8 mouse cellular contexts compared by ENCODE assay signal in the genomic region with DNA sequence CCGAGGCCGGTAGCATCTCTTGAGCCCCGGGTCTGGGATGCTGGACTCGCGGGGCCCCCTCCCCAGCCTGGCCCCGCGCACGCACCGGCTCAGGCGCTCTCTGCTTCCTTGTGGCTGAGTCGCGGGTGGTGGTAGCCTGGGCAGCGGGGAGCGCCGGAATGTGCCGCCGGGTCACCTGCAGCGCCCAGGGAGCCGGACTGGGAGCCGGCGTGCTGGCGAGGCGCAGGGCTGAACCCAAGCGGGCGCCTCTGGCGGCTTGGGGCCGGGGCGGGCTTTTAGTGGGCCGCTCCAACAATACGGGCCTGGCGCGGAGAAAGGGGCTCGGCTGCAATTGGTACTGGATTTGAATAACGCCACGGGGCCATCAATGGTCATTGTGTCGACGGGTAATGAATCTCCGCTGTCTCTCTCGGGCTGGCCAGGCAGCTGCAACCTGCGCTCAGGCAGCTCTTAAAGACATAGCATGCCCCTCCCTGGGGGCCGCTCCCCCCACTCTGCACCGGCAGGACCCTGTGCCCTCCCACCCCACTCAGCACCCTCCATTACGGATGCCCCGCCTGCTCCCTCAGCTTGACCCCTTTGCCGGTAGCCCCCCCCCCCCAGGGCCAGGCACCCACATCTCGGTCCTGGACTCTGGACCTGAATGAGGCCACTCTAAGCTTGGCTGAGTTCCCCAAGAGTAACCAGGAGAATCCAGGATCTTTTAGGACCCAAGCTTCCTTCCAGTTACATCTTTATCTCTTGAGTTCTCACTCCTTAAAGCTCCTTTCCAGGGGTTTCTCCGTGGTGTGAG. TPM values are rescaled to one million over a fixed set of nuclear protein-coding genes. Genes with fewer than 3 reads are reported as not detected.
DNase-seq lines count a peak whose midpoint lies in the region; ATAC-seq lines count a peak whose summit lies in the region.

No protein-coding gene starts in this region.

- H3K36me3 ChIP-seq in kidney, embryonic 15.5 days: peaks cover 34% of the 10 kb centered on the region
- H3K36me3 ChIP-seq in intestine, embryonic 15.5 days: peaks cover 21% of the 10 kb centered on the region
- H3K36me3 ChIP-seq in midbrain, embryonic 16.5 days (ENCODE audit: control insufficient read depth, insufficient read depth, low read length): peaks cover 3% of the 10 kb centered on the region; the same call in 1 of the 2 replicates

- no peak for DNase-seq in kidney, adult 9 months
- DNase-seq in embryo, embryonic 11.5 days (ENCODE audit: low read depth, low spot score): peak; percentile 46
- DNase-seq in urinary bladder, postnatal 14 days (ENCODE audit: low spot score): no peak

- H3K4me2 ChIP-seq in kidney, embryonic 15.5 days: peak overlapping the region; percentile 65
- H3K4me2 ChIP-seq in intestine, embryonic 15.5 days (replicated peaks): peak overlapping the region; percentile 58
- peak overlapping the region; percentile 65 for H3K4me2 ChIP-seq in midbrain, embryonic 16.5 days (ENCODE audit: low read length)

- ATAC-seq in kidney, embryonic 15.5 days (replicated peaks; ENCODE audit: low FRiP score): peak; percentile 36; the same call in 1 of the 2 replicates
- peak; percentile 52 for ATAC-seq in intestine, embryonic 15.5 days
- ATAC-seq in midbrain, embryonic 16.5 days: peak; percentile 71
- no peak for ATAC-seq in megakaryocyte-erythroid progenitor cell, adult 5-6 weeks (replicated peaks; ENCODE audit: low FRiP score, low TSS enrichment, poor library complexity, severe bottlenecking)
- no peak for ATAC-seq in CD4-positive, CD25-positive, alpha-beta regulatory T cell, adult 4 months

- peak overlapping the region; percentile 41 for H3K4me3 ChIP-seq in kidney, embryonic 15.5 days (replicated peaks)
- H3K4me3 ChIP-seq in intestine, embryonic 15.5 days (replicated peaks): peak overlapping the region; percentile 20
- peak overlapping the region; percentile 51 for H3K4me3 ChIP-seq in midbrain, embryonic 16.5 days (ENCODE audit: low read depth, low read length)

- H3K4me1 ChIP-seq in kidney, embryonic 15.5 days: peaks cover 18% of the 10 kb centered on the region
- H3K4me1 ChIP-seq in intestine, embryonic 15.5 days (replicated peaks): peaks cover 10% of the 10 kb centered on the region
- peaks cover 22% of the 10 kb centered on the region; the same call in 1 of the 2 replicates for H3K4me1 ChIP-seq in midbrain, embryonic 16.5 days (ENCODE audit: control insufficient read depth, insufficient read depth, low read length)

- WGBS in kidney, embryonic 15.5 days: 4% methylated on average over 47 of the region's 47 CpGs
- WGBS in intestine, embryonic 15.5 days: 12% methylated on average over 47 of the region's 47 CpGs
- 2% methylated on average over 44 of the region's 47 CpGs for WGBS in midbrain, embryonic 16.5 days

- no peak overlapping the region for H3K27ac ChIP-seq in kidney, embryonic 15.5 days
- H3K27ac ChIP-seq in intestine, embryonic 15.5 days: no peak overlapping the region
- peak overlapping the region; percentile 77 for H3K27ac ChIP-seq in midbrain, embryonic 16.5 days (ENCODE audit: low read length)

- H3K9me3 ChIP-seq in kidney, embryonic 15.5 days (replicated peaks): no peaks in the 10 kb centered on the region
- H3K9me3 ChIP-seq in intestine, embryonic 15.5 days: no peaks in the 10 kb centered on the region
- H3K9me3 ChIP-seq in midbrain, embryonic 16.5 days (replicated peaks; ENCODE audit: control insufficient read depth, low read length, poor library complexity, severe bottlenecking): no peaks in the 10 kb centered on the region

- peaks cover 66% of the 10 kb centered on the region for H3K27me3 ChIP-seq in kidney, embryonic 15.5 days
- H3K27me3 ChIP-seq in intestine, embryonic 15.5 days (replicated peaks): peaks cover 44% of the 10 kb centered on the region
- H3K27me3 ChIP-seq in midbrain, embryonic 16.5 days (ENCODE audit: control insufficient read depth, insufficient read depth, low read depth, low read length): no peaks in the 10 kb centered on the region; the same call in 1 of the 2 replicates

- H3K9ac ChIP-seq in kidney, embryonic 15.5 days: peak overlapping the region; percentile 38
- H3K9ac ChIP-seq in intestine, embryonic 15.5 days: peak overlapping the region; percentile 34
- peak overlapping the region; percentile 78 for H3K9ac ChIP-seq in midbrain, embryonic 16.5 days (ENCODE audit: low read depth, low read length)

RNA-seq across cellular contexts. Expression of gene Cercam, which starts 22.7 kb away (rescaled TPM):
- polyA plus RNA-seq in kidney, embryonic 15.5 days (2015; fragmentation: Nextera tagmentation; extraction: Ambion mirVana): 19.4 and 21.5 TPM in 2 replicates
- 23.7 and 24.2 TPM in 2 replicates for polyA plus RNA-seq in intestine, embryonic 15.5 days (2015; fragmentation: Nextera tagmentation; extraction: Ambion mirVana)
- polyA plus RNA-seq in midbrain, embryonic 16.5 days (2015; fragmentation: Nextera tagmentation; extraction: Ambion mirVana): 15.1 and 21.2 TPM in 2 replicates
- 46.4 and 54.8 TPM in 2 replicates for total RNA-seq in megakaryocyte-erythroid progenitor cell, adult 5-6 weeks (2014; fragmentation: Nextera tagmentation)
- 13.8 and 22.0 TPM in 2 replicates for total RNA-seq in megakaryocyte-erythroid progenitor cell, adult 5-6 weeks (2017)
- polyA plus RNA-seq in CD4-positive, CD25-positive, alpha-beta regulatory T cell, adult 4 months (2017; shearing (Covaris generic)): under 1 TPM; 0.20 to 0.87 TPM

RNA-seq across cellular contexts. Expression of gene Urm1, which starts 26.4 kb away (rescaled TPM):
- polyA plus RNA-seq in kidney, embryonic 15.5 days (2015; fragmentation: Nextera tagmentation; extraction: Ambion mirVana): 30.0 and 30.1 TPM in 2 replicates
- 23.8 and 26.4 TPM in 2 replicates for polyA plus RNA-seq in intestine, embryonic 15.5 days (2015; fragmentation: Nextera tagmentation; extraction: Ambion mirVana)
- 21.8 and 29.9 TPM in 2 replicates for polyA plus RNA-seq in midbrain, embryonic 16.5 days (2015; fragmentation: Nextera tagmentation; extraction: Ambion mirVana)
- 14.4 and 32.5 TPM in 2 replicates for total RNA-seq in megakaryocyte-erythroid progenitor cell, adult 5-6 weeks (2014; fragmentation: Nextera tagmentation)
- 15.8 and 24.9 TPM in 2 replicates for total RNA-seq in megakaryocyte-erythroid progenitor cell, adult 5-6 weeks (2017)
- polyA plus RNA-seq in CD4-positive, CD25-positive, alpha-beta regulatory T cell, adult 4 months (2017; shearing (Covaris generic)): 10 to 100 TPM; 21.1 to 25.3 TPM

RNA-seq across cellular contexts. Expression of gene Odf2, which starts 42.8 kb away (rescaled TPM):
- polyA plus RNA-seq in kidney, embryonic 15.5 days (2015; fragmentation: Nextera tagmentation; extraction: Ambion mirVana): 72.9 and 81.5 TPM in 2 replicates
- polyA plus RNA-seq in intestine, embryonic 15.5 days (2015; fragmentation: Nextera tagmentation; extraction: Ambion mirVana): 43.0 and 44.9 TPM in 2 replicates
- 66.2 and 69.9 TPM in 2 replicates for polyA plus RNA-seq in midbrain, embryonic 16.5 days (2015; fragmentation: Nextera tagmentation; extraction: Ambion mirVana)
- total RNA-seq in megakaryocyte-erythroid progenitor cell, adult 5-6 weeks (2014; fragmentation: Nextera tagmentation): 78.3 and 82.5 TPM in 2 replicates
- total RNA-seq in megakaryocyte-erythroid progenitor cell, adult 5-6 weeks (2017): 70.1 and 83.6 TPM in 2 replicates
- 10 to 100 TPM; 47.1 to 62.9 TPM for polyA plus RNA-seq in CD4-positive, CD25-positive, alpha-beta regulatory T cell, adult 4 months (2017; shearing (Covaris generic))

RNA-seq across cellular contexts. Expression of gene Slc27a4, which starts 43.8 kb away (rescaled TPM):
- polyA plus RNA-seq in kidney, embryonic 15.5 days (2015; fragmentation: Nextera tagmentation; extraction: Ambion mirVana): 15.6 and 16.4 TPM in 2 replicates
- polyA plus RNA-seq in intestine, embryonic 15.5 days (2015; fragmentation: Nextera tagmentation; extraction: Ambion mirVana): 31.8 and 35.2 TPM in 2 replicates
- 42.6 and 43.2 TPM in 2 replicates for polyA plus RNA-seq in midbrain, embryonic 16.5 days (2015; fragmentation: Nextera tagmentation; extraction: Ambion mirVana)
- total RNA-seq in megakaryocyte-erythroid progenitor cell, adult 5-6 weeks (2014; fragmentation: Nextera tagmentation): 3.6 and 5.5 TPM in 2 replicates
- total RNA-seq in megakaryocyte-erythroid progenitor cell, adult 5-6 weeks (2017): 2.1 and 3.3 TPM in 2 replicates
- 1 to 10 TPM; 1.1 to 1.8 TPM for polyA plus RNA-seq in CD4-positive, CD25-positive, alpha-beta regulatory T cell, adult 4 months (2017; shearing (Covaris generic))

RNA-seq across cellular contexts. Expression of gene Trub2, which starts 58.0 kb away (rescaled TPM):
- polyA plus RNA-seq in kidney, embryonic 15.5 days (2015; fragmentation: Nextera tagmentation; extraction: Ambion mirVana): 37.6 and 41.8 TPM in 2 replicates
- polyA plus RNA-seq in intestine, embryonic 15.5 days (2015; fragmentation: Nextera tagmentation; extraction: Ambion mirVana): 30.5 and 40.5 TPM in 2 replicates
- polyA plus RNA-seq in midbrain, embryonic 16.5 days (2015; fragmentation: Nextera tagmentation; extraction: Ambion mirVana): 30.8 and 32.8 TPM in 2 replicates
- total RNA-seq in megakaryocyte-erythroid progenitor cell, adult 5-6 weeks (2014; fragmentation: Nextera tagmentation): 36.2 and 44.9 TPM in 2 replicates
- 28.5 and 65.2 TPM in 2 replicates for total RNA-seq in megakaryocyte-erythroid progenitor cell, adult 5-6 weeks (2017)
- 10 to 100 TPM; 20.3 to 34.2 TPM for polyA plus RNA-seq in CD4-positive, CD25-positive, alpha-beta regulatory T cell, adult 4 months (2017; shearing (Covaris generic))

Comparison
In these comparisons a context has a peak if more than half of its experiments do, and no peak if none do; other contexts are left out.
1. ATAC-seq: peak in kidney, embryonic 15.5 days (single experiment), intestine, embryonic 15.5 days (single experiment) and midbrain, embryonic 16.5 days (single experiment); none in megakaryocyte-erythroid progenitor cell, adult 5-6 weeks (single experiment) and CD4-positive, CD25-positive, alpha-beta regulatory T cell, adult 4 months (single experiment).
2. Peak in every context shown above with its lines, with median percentiles within 50 percentile points of each other: H3K4me2 ChIP-seq, H3K4me3 ChIP-seq and H3K9ac ChIP-seq.